In genomic region chr15:102051920-102052683, GRCm38 (mm10) we compare ENCODE assay signal across 8 mouse cellular contexts. TPM values are rescaled to one million over a fixed set of nuclear protein-coding genes. Genes with fewer than 3 reads are reported as not detected.
DNase-seq lines count a peak whose midpoint lies in the region; ATAC-seq lines count a peak whose summit lies in the region.

No protein-coding gene starts in this region.

- H3K36me3 ChIP-seq in forebrain, embryonic 13.5 days (ENCODE audit: poor library complexity, severe bottlenecking): no peaks in the 10 kb centered on the region
- H3K36me3 ChIP-seq in hindbrain, embryonic 11.5 days (ENCODE audit: control insufficient read depth, insufficient read depth, low read length): no peaks in the 10 kb centered on the region

- ATAC-seq in forebrain, embryonic 13.5 days: peak; percentile 87
- ATAC-seq in hindbrain, embryonic 11.5 days (ENCODE audit: low FRiP score): peak; percentile 64

- H3K4me2 ChIP-seq in forebrain, embryonic 13.5 days: peak overlapping the region; percentile 71
- peak overlapping the region; percentile 79 for H3K4me2 ChIP-seq in hindbrain, embryonic 11.5 days (replicated peaks; ENCODE audit: low read depth, low read length)

- DNase-seq in urinary bladder, postnatal 14 days (ENCODE audit: low spot score): peak; percentile 60
- DNase-seq in urinary bladder, postnatal 10 days (ENCODE audit: low spot score): no peak
- DNase-seq in hindbrain, embryonic 11.5 days (ENCODE audit: low spot score): peak; percentile 72
- DNase-seq in layer of hippocampus, postnatal 25 days (ENCODE audit: extremely low spot score in 1 of 2, low spot score in 1 of 2): peak; percentile 41 to 58
- peak; percentile 43 for DNase-seq in lung, postnatal 10 days
- peak; percentile 54 for DNase-seq in retina, adult 2 months (ENCODE audit: low read depth, low spot score)
- DNase-seq in spleen, adult 18-20 months: no peak

- 0 out of 2 replicates have a peak, but pooled peaks cover 2% of the 10 kb centered on the region for H3K4me1 ChIP-seq in forebrain, embryonic 13.5 days
- H3K4me1 ChIP-seq in hindbrain, embryonic 11.5 days (replicated peaks; ENCODE audit: control insufficient read depth, insufficient read depth, low read length): no peaks in the 10 kb centered on the region

- no peaks in the 10 kb centered on the region for H3K9me3 ChIP-seq in forebrain, embryonic 13.5 days (replicated peaks)
- H3K9me3 ChIP-seq in hindbrain, embryonic 11.5 days (ENCODE audit: control insufficient read depth, low read length): no peaks in the 10 kb centered on the region

- peak overlapping the region; percentile 41; the same call in 1 of the 2 replicates for H3K27ac ChIP-seq in forebrain, embryonic 13.5 days
- H3K27ac ChIP-seq in hindbrain, embryonic 11.5 days (ENCODE audit: low read depth, low read length): no peak overlapping the region

- H3K9ac ChIP-seq in forebrain, embryonic 13.5 days: peak overlapping the region; percentile 68
- peak overlapping the region; percentile 58 for H3K9ac ChIP-seq in hindbrain, embryonic 11.5 days (ENCODE audit: low read depth, low read length)

- WGBS in forebrain, embryonic 13.5 days: under 1% methylated on average over 30 of the region's 33 CpGs
- 1% methylated on average over 27 of the region's 33 CpGs for WGBS in hindbrain, embryonic 11.5 days

- H3K4me3 ChIP-seq in forebrain, embryonic 13.5 days: peak overlapping the region; percentile 48
- H3K4me3 ChIP-seq in hindbrain, embryonic 11.5 days (ENCODE audit: low read depth, low read length): peak overlapping the region; percentile 45

- no peaks in the 10 kb centered on the region for H3K27me3 ChIP-seq in forebrain, embryonic 13.5 days
- no peaks in the 10 kb centered on the region for H3K27me3 ChIP-seq in hindbrain, embryonic 11.5 days (ENCODE audit: control insufficient read depth, insufficient read depth, low read length)

RNA-seq across cellular contexts. Expression of gene Eif4b, which starts 21.5 kb away (rescaled TPM):
- polyA plus RNA-seq in forebrain, embryonic 13.5 days (2015; fragmentation: Nextera tagmentation; extraction: Ambion mirVana): 90.5 and 102 TPM in 2 replicates
- polyA plus RNA-seq in hindbrain, embryonic 11.5 days (2014; fragmentation: Nextera tagmentation; extraction: Ambion mirVana): 85.0 and 103 TPM in 2 replicates
- total RNA-seq in layer of hippocampus, postnatal 25 days (2021): 100 to 1,000 TPM; 182 to 188 TPM

RNA-seq across cellular contexts. Expression of gene Krt18, which starts 24.1 kb away (rescaled TPM):
- 2.4 and 6.3 TPM in 2 replicates for polyA plus RNA-seq in forebrain, embryonic 13.5 days (2015; fragmentation: Nextera tagmentation; extraction: Ambion mirVana)
- 20.5 and 22.7 TPM in 2 replicates for polyA plus RNA-seq in hindbrain, embryonic 11.5 days (2014; fragmentation: Nextera tagmentation; extraction: Ambion mirVana)
- under 1 TPM; 0.17 to 0.26 TPM for total RNA-seq in layer of hippocampus, postnatal 25 days (2021)

RNA-seq across cellular contexts. Expression of gene Krt8, which starts 47.8 kb away (rescaled TPM):
- 1.7 and 2.6 TPM in 2 replicates for polyA plus RNA-seq in forebrain, embryonic 13.5 days (2015; fragmentation: Nextera tagmentation; extraction: Ambion mirVana)
- 22.4 and 27.8 TPM in 2 replicates for polyA plus RNA-seq in hindbrain, embryonic 11.5 days (2014; fragmentation: Nextera tagmentation; extraction: Ambion mirVana)
- total RNA-seq in layer of hippocampus, postnatal 25 days (2021): under 1 TPM in 1 of 2 experiments, not detected in 1; 0.19 TPM

RNA-seq across cellular contexts. Expression of gene Tns2, which starts 48.1 kb away (rescaled TPM):
- 4.5 and 6.7 TPM in 2 replicates for polyA plus RNA-seq in forebrain, embryonic 13.5 days (2015; fragmentation: Nextera tagmentation; extraction: Ambion mirVana)
- 8.0 and 11.8 TPM in 2 replicates for polyA plus RNA-seq in hindbrain, embryonic 11.5 days (2014; fragmentation: Nextera tagmentation; extraction: Ambion mirVana)
- 10 to 100 TPM; 13.3 to 15.0 TPM for total RNA-seq in layer of hippocampus, postnatal 25 days (2021)

Comparison
In these comparisons a context has a peak if more than half of its experiments do, and no peak if none do; other contexts are left out.
1. DNase-seq: peak in urinary bladder, postnatal 14 days (single experiment), hindbrain, embryonic 11.5 days (single experiment), layer of hippocampus, postnatal 25 days (2 of 2), lung, postnatal 10 days (single experiment) and retina, adult 2 months (single experiment); none in urinary bladder, postnatal 10 days (single experiment) and spleen, adult 18-20 months (0 of 2).